Comparison of ENCODE assay signal across 19 mouse cellular contexts in the genomic region with DNA sequence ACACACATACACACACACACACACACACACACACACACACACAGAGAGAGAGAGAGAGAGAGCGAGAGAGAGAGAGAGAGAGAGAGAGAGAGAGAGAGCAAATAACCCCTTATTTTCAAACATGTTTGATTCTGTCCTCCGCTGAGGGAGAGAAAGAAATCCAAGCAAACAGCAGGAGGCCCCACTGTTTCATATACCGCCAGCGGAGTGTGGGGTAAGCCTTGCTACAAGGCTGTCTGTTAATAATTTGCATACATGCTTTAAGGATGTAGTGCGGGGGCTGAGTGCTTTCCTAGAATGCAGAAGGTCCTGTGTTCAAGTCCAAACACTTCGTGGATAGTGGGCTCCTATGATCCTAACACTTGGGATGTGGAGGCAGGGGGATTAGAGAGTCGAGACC. TPM values are rescaled to one million over a fixed set of nuclear protein-coding genes. Genes with fewer than 3 reads are reported as not detected.
"Had no signal": no experiment of that assay in that cellular context is flagged by ENCODE, and none has a peak within 500 bp of the region (broad histone marks: within the 10 kb centered on the region; RNA-seq: fewer than 3 reads in every experiment).

No protein-coding gene starts in this region.

- H3K36me3 ChIP-seq: neural tube, embryonic 12.5 days; neural tube, embryonic 13.5 days; neural tube, embryonic 15.5 days; stomach, embryonic 15.5 days had no signal

- H3K27me3 ChIP-seq: stomach, embryonic 15.5 days had no signal

- H3K4me3 ChIP-seq: neural tube, embryonic 12.5 days; neural tube, embryonic 13.5 days; neural tube, embryonic 15.5 days; stomach, embryonic 15.5 days had no signal

- H3K9ac ChIP-seq: neural tube, embryonic 12.5 days; neural tube, embryonic 13.5 days; neural tube, embryonic 15.5 days; stomach, embryonic 15.5 days had no signal

- H3K4me2 ChIP-seq: neural tube, embryonic 12.5 days; neural tube, embryonic 13.5 days; neural tube, embryonic 15.5 days; stomach, embryonic 15.5 days had no signal

- H3K27ac ChIP-seq: neural tube, embryonic 12.5 days; neural tube, embryonic 13.5 days; neural tube, embryonic 15.5 days; stomach, embryonic 15.5 days; stomach, postnatal 0 days had no signal

- H3K9me3 ChIP-seq: neural tube, embryonic 12.5 days; neural tube, embryonic 13.5 days; neural tube, embryonic 15.5 days; stomach, embryonic 15.5 days had no signal

- DNase-seq: right cerebral cortex, adult 18-20 months; right cerebral cortex, postnatal 14 days; right cerebral cortex, postnatal 25 days; right cerebral cortex, postnatal 4 days; spleen, adult 18-20 months; thymus, adult 18-20 months; thymus, adult 2 months; thymus, postnatal 14 days; thymus, postnatal 25 days; thymus, postnatal 36 days; thymus, postnatal 4 days had no signal

RNA-seq across cellular contexts. Expression of a gene that starts 43.3 kb away (rescaled TPM):
- polyA plus RNA-seq: small intestine, adult 2 months; spleen, adult 2 months; stomach, embryonic 14.5 days had no signal
